Comparison of ENCODE assay signal across 21 mouse cellular contexts in genomic region chr8:61572697-61573096, GRCm38 (mm10).
DNase-seq lines count a peak whose midpoint lies in the region; ATAC-seq and TF ChIP-seq lines count a peak whose summit lies in the region.
"Had no signal": no experiment of that assay in that cellular context is flagged by ENCODE, and none has a peak within 500 bp of the region (broad histone marks: within the 10 kb centered on the region; RNA-seq: fewer than 3 reads in every experiment).

No protein-coding gene starts in this region.

- no peaks in the 10 kb centered on the region for H3K9me3 ChIP-seq in heart, embryonic 16.5 days (replicated peaks; ENCODE audit: control insufficient read depth, low read length)
- no peaks in the 10 kb centered on the region for H3K9me3 ChIP-seq in lung, embryonic 14.5 days (ENCODE audit: low read depth, low read length)
- H3K9me3 ChIP-seq: embryonic facial prominence, embryonic 10.5 days; forebrain, embryonic 10.5 days; G1E; hindbrain, embryonic 10.5 days had no signal

- intact Hi-C loops in gastrocnemius, adult 2 months (cut with DNase I): no loop called here

- no peak overlapping the region for H3K4me3 ChIP-seq in gastrocnemius, adult 2 months
- no peak overlapping the region for H3K4me3 ChIP-seq in heart, embryonic 16.5 days (ENCODE audit: low read length)
- H3K4me3 ChIP-seq in lung, embryonic 14.5 days (ENCODE audit: low read depth, low read length): no peak overlapping the region
- no peak overlapping the region for H3K4me3 ChIP-seq in spleen, adult 2 months (ENCODE audit: extremely low read depth, insufficient read depth, insufficient read length)
- H3K4me3 ChIP-seq: embryonic facial prominence, embryonic 10.5 days; erythroblast, embryonic 14.5 days; forebrain, embryonic 10.5 days; hindbrain, embryonic 10.5 days had no signal

- no peak for ATAC-seq in heart, embryonic 16.5 days (replicated peaks; ENCODE audit: extremely low read depth, insufficient read depth, low FRiP score)
- ATAC-seq in lung, embryonic 14.5 days (ENCODE audit: insufficient read depth): no peak
- ATAC-seq: CD4-positive, CD25-positive, alpha-beta regulatory T cell, adult 4 months; forebrain, embryonic 14.5 days had no signal

- peak overlapping the region; percentile 67; the same call in 1 of the 2 replicates for H3K27ac ChIP-seq in gastrocnemius, adult 2 months
- H3K27ac ChIP-seq in heart, embryonic 16.5 days (ENCODE audit: low read length): peak overlapping the region; percentile 3; the same call in 1 of the 2 replicates
- peak overlapping the region; percentile 50 for H3K27ac ChIP-seq in lung, embryonic 14.5 days (ENCODE audit: low read depth)
- H3K27ac ChIP-seq in spleen, adult 2 months (ENCODE audit: insufficient read depth, low read length): 0 out of 2 replicates have a peak overlapping the region, but pooled peaks have one; percentile 1
- H3K27ac ChIP-seq: forebrain, embryonic 10.5 days; hindbrain, embryonic 10.5 days; hindbrain, embryonic 14.5 days had no signal

- H3K4me2 ChIP-seq in heart, embryonic 16.5 days (ENCODE audit: low read depth, low read length): no peak overlapping the region
- H3K4me2 ChIP-seq in lung, embryonic 14.5 days: no peak overlapping the region
- H3K4me2 ChIP-seq: hindbrain, embryonic 14.5 days had no signal

- H3K36me3 ChIP-seq in heart, embryonic 16.5 days (ENCODE audit: control insufficient read depth, insufficient read depth): no peaks in the 10 kb centered on the region
- 0 out of 2 replicates have a peak, but pooled peaks cover 7% of the 10 kb centered on the region for H3K36me3 ChIP-seq in lung, embryonic 14.5 days (ENCODE audit: insufficient read depth)
- no peaks in the 10 kb centered on the region for H3K36me3 ChIP-seq in spleen, adult 2 months (ENCODE audit: control insufficient read depth, insufficient read depth, low read length)
- H3K36me3 ChIP-seq: G1E had no signal

- TF ChIP-seq CTCF in gastrocnemius, adult 2 months (IDR thresholded peaks at IDR 0.05): no peak
- no peak for TF ChIP-seq CTCF in lung, embryonic 14.5 days (IDR thresholded peaks at IDR 0.05; ENCODE audit: low read depth)
- TF ChIP-seq CTCF in spleen, adult 2 months (IDR thresholded peaks at IDR 0.05; ENCODE audit: extremely low read depth, insufficient read depth, insufficient read length, insufficient replicate concordance): no peak

- 76% methylated on average over 6 of the region's 6 CpGs for WGBS in heart, embryonic 16.5 days
- WGBS in lung, embryonic 14.5 days: 51% methylated on average over 6 of the region's 6 CpGs
- WGBS in spleen, adult 2 months: 94% methylated on average over 6 of the region's 6 CpGs

- no peak overlapping the region for H3K9ac ChIP-seq in heart, embryonic 16.5 days (ENCODE audit: low read length)
- no peak overlapping the region for H3K9ac ChIP-seq in lung, embryonic 14.5 days
- H3K9ac ChIP-seq: hindbrain, embryonic 14.5 days had no signal

- DNase-seq in gastrocnemius, adult 2 months: no peak
- DNase-seq in gastrocnemius, postnatal 10 days: no peak
- DNase-seq in heart, adult 11 months: no peak
- peak; percentile 66 for DNase-seq in lung, embryonic 14.5 days
- DNase-seq in lung, adult 18-20 months: no peak
- DNase-seq in spleen, adult 2 months (ENCODE audit: low read depth in 1 of 2, low spot score in 2 of 2): no peak
- DNase-seq in spleen, adult 12 weeks (ENCODE audit: low spot score): no peak
- DNase-seq: adrenal gland, adult 8-10 months; adrenal gland, postnatal 36 days; B cell, adult 2 months; cerebellum, adult 2 months; cerebellum, postnatal 10 days had no signal

- no peak for TF ChIP-seq POLR2A in spleen, adult 2 months (IDR thresholded peaks at IDR 0.05; ENCODE audit: low read depth, low read length)

- peaks cover 57% of the 10 kb centered on the region for H3K4me1 ChIP-seq in heart, embryonic 16.5 days (ENCODE audit: control insufficient read depth, insufficient read depth, low read length)
- H3K4me1 ChIP-seq in lung, embryonic 14.5 days (ENCODE audit: insufficient read depth): peaks cover 16% of the 10 kb centered on the region
- H3K4me1 ChIP-seq in spleen, adult 2 months (ENCODE audit: control insufficient read depth, insufficient read depth, insufficient read length): no peaks in the 10 kb centered on the region

- H3K27me3 ChIP-seq in heart, embryonic 16.5 days (ENCODE audit: control insufficient read depth, insufficient read depth, low read length): no peaks in the 10 kb centered on the region
- no peaks in the 10 kb centered on the region for H3K27me3 ChIP-seq in lung, embryonic 14.5 days (ENCODE audit: insufficient read depth, low read length)
- no peaks in the 10 kb centered on the region for H3K27me3 ChIP-seq in spleen, adult 2 months (ENCODE audit: control insufficient read depth, insufficient read depth, low read length)

Comparison
In these comparisons a context has a peak if more than half of its experiments do, and no peak if none do; other contexts are left out.
1. H3K27ac ChIP-seq: peak in every context shown above with its lines; median percentile 67 in gastrocnemius, adult 2 months; 50 in lung, embryonic 14.5 days; 3 in heart, embryonic 16.5 days; 1 in spleen, adult 2 months.